Mouse (Mus musculus) hindbrain, embryonic 14.5 days (tissue): Measurements from ENCODE around the gene Jarid2. TPM values are rescaled to one million over a fixed set of nuclear protein-coding genes. Genes with fewer than 3 reads are reported as not detected.

Experiments
- ATAC-seq: fragments of 200-750 bp; cut with Nextera tagmentation; 2 replicates; pipeline ENCODE4 v1.8.0; 2017; ENCODE audit warnings: moderate number of reproducible peaks, mild to moderate bottlenecking, moderate TSS enrichment, moderate library complexity; ENCODE audit not compliant: low FRiP score
- DNase-seq: peaks from one replicate; pipeline ENCODE4 v3.0.0-alpha.2; 2015; ENCODE audit warnings: low spot score
- H3K27ac ChIP-seq: fragments of 300-500 bp; sonication (generic); 2 replicates; pipeline ENCODE4 v1.5.1; 2014; ENCODE audit warnings: mild to moderate bottlenecking, moderate library complexity
- H3K27me3 ChIP-seq: fragments of 300-500 bp; sonication (generic); 2 replicates; pipeline ENCODE4 v1.6.1; 2014; ENCODE audit warnings: mild to moderate bottlenecking, low read length, mixed read lengths; ENCODE audit not compliant: control insufficient read depth, insufficient read depth
- H3K36me3 ChIP-seq: fragments of 300-500 bp; sonication (generic); replicated peaks from 2 replicates; pipeline ENCODE4 v1.6.1; 2014; ENCODE audit not compliant: control insufficient read depth, insufficient read depth
- H3K4me1 ChIP-seq: fragments of 300-500 bp; sonication (generic); replicated peaks from 2 replicates; pipeline ENCODE4 v1.6.1; 2014; ENCODE audit warnings: antibody characterized with exemption, low read length, mixed read lengths; ENCODE audit not compliant: control insufficient read depth, insufficient read depth
- H3K4me2 ChIP-seq: fragments of 300-500 bp; sonication (generic); replicated peaks from 2 replicates; pipeline ENCODE4 v1.6.1; 2014; ENCODE audit warnings: mild to moderate bottlenecking, moderate library complexity
- H3K4me3 ChIP-seq: fragments of 300-500 bp; sonication (generic); replicated peaks from 2 replicates; pipeline ENCODE4 v1.5.1; 2014; ENCODE audit warnings: mild to moderate bottlenecking, low read length
- H3K9ac ChIP-seq: fragments of 300-500 bp; sonication (generic); 2 replicates; pipeline ENCODE4 v1.6.1; 2014
- H3K9me3 ChIP-seq: fragments of 300-500 bp; sonication (generic); 2 replicates; pipeline ENCODE4 v1.6.1; 2016; ENCODE audit warnings: low read length; ENCODE audit not compliant: control insufficient read depth
- WGBS: fragments of 180-500 bp; shearing (Covaris S2); extraction: QIAGEN DNeasy Blood & Tissue Kit; methylation state at CpG from one replicate; pipeline ENCODE4 v1.1.7; 2014; 5-methylcytosine and 5-hydroxymethylcytosine counted together
- polyA plus RNA-seq: library from polyadenylated mRNA; unstranded; fragments of >200 nt; fragmentation: Nextera tagmentation; extraction: Ambion mirVana; gene quantifications from 2 replicates; pipeline ENCODE4 v1.2.1, GENCODE M21; 2014

The Jarid2 gene
- polyA plus RNA-seq, 1 experiment from 2014 or later = 27.2 TPM

DNA sequence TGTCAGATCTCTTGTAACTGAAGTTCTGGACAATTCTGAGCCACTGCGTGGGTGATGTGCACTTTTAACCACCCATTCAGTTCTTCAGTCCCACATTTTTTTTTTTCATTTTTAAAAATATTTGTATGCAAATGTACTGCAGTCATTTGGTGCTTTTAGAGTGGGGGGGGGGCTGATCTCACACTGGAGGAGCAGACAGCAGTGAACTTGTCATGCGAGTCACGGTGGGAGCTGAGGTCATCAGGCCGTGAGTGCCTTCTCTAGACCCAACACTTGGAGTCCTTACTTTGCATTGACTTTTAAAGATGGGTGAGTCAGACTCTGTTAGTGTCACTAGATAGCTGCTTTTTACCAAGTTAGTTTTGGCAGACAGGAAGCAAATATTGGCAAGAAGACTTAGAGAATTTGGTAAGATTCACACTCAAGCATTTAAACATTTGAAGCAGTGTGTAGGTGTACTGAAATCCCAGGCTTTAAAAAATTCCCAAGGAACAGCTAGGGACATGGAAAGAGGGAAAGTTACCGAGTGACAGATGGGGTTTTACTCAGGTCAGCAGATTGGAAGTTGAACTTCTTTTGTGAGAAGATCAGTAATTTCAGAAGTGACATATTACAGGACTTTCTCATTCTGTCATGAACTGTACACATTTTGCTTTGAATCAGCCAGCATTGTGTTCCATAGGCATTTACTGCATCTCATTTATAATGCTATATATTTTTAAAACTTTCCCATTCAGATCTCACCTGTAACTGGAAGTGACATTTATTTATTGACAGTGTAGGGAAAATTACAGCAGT, 41.7 kb downstream of the Jarid2 start:
- no peak for ATAC-seq
- no peaks in the 10 kb centered on the region for H3K27me3 ChIP-seq
- no peak overlapping the region for H3K4me3 ChIP-seq
- H3K9ac ChIP-seq = no peak overlapping the region
- no peak overlapping the region for H3K4me2 ChIP-seq
- H3K4me1 ChIP-seq = no peaks in the 10 kb centered on the region; the same call in 1 of the 2 replicates
- no peaks in the 10 kb centered on the region for H3K9me3 ChIP-seq
- no peak for DNase-seq
- no peak overlapping the region for H3K27ac ChIP-seq
- 67% methylated on average over 5 of the region's 5 CpGs for WGBS
- H3K36me3 ChIP-seq = no peaks in the 10 kb centered on the region

DNA sequence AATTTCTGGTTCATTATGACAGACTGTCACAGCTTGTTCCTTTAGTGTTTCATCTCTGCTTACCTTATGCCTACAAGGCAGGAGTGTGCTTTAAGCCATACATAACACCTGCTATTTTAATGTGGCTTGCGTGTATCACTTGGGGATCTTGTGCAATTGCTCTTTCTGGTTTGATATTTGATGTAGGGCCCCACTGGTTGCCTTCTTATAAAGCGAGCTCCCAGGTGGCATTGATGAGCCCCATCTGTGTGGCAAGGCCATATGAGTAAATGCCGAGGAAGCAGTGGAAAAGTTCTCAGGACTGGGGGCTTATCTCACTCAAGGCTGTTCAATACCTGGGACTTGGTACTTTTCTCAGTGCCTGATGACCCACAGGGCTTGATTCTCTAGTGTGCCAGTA, 43.5 kb downstream of the Jarid2 start:
- ATAC-seq (no peak), DNase-seq (no peak)
- 88% methylated on average over 3 of the region's 3 CpGs for WGBS
- Histone ChIP-seq H3K27me3 (no peaks in the 10 kb centered on the region), H3K4me3 (no peak overlapping the region), H3K27ac (no peak overlapping the region), H3K4me1 (no peaks in the 10 kb centered on the region; the same call in 1 of the 2 replicates), H3K36me3 (no peaks in the 10 kb centered on the region), H3K4me2 (no peak overlapping the region), H3K9ac (no peak overlapping the region), H3K9me3 (no peaks in the 10 kb centered on the region)

DNA sequence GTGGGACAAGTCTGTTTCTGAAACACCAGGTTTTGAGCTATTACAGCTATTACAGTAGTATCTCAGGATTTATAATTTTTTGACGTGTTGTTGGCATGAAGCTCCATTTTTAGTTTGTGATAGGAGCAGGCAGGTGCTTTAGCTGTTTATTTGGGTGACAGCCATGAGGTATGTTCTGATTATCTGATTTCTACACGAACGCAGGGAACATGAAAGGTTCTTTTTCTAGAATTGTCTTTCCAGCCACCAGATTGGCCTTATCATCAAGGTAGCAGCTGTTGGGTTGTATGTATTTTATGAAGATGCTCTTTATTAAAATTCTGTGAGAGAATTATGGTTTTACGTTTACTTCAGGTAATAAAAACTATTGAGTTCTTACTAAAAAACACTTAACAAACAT, 45.1 kb downstream of the Jarid2 start:
- no peak overlapping the region for H3K9ac ChIP-seq
- H3K9me3 ChIP-seq = no peaks in the 10 kb centered on the region
- WGBS = 93% methylated on average over 4 of the region's 4 CpGs

GRCm38 (mm10) chr13:44775396-44775795, 46.1 kb downstream of the Jarid2 start:
- H3K27ac ChIP-seq = no peak overlapping the region
- H3K4me2 ChIP-seq = no peak overlapping the region
- DNase-seq (no peak), ATAC-seq (no peak)
- no peak overlapping the region for H3K4me3 ChIP-seq
- WGBS = 91% methylated on average over 3 of the region's 3 CpGs
- H3K27me3 ChIP-seq = no peaks in the 10 kb centered on the region
- H3K9me3 ChIP-seq = no peaks in the 10 kb centered on the region
- no peaks in the 10 kb centered on the region for H3K4me1 ChIP-seq
- no peaks in the 10 kb centered on the region for H3K36me3 ChIP-seq
- no peak overlapping the region for H3K9ac ChIP-seq

More for the DNA sequence above, 45.1 kb downstream of the Jarid2 start:
- no peaks in the 10 kb centered on the region for H3K27me3 ChIP-seq
- H3K4me2 ChIP-seq = no peak overlapping the region
- no peak overlapping the region for H3K27ac ChIP-seq
- H3K4me3 ChIP-seq = no peak overlapping the region
- DNase-seq = no peak
- H3K36me3 ChIP-seq = no peaks in the 10 kb centered on the region
- no peak for ATAC-seq
- H3K4me1 ChIP-seq = no peaks in the 10 kb centered on the region

GRCm38 (mm10) chr13:44780506-44780905, 51.2 kb downstream of the Jarid2 start:
- ATAC-seq (no peak), DNase-seq (no peak)
- H3K36me3 ChIP-seq = no peaks in the 10 kb centered on the region
- H3K9ac ChIP-seq = no peak overlapping the region
- no peaks in the 10 kb centered on the region for H3K27me3 ChIP-seq
- H3K9me3 ChIP-seq = no peaks in the 10 kb centered on the region
- no peak overlapping the region for H3K4me2 ChIP-seq
- H3K27ac ChIP-seq = no peak overlapping the region
- no peaks in the 10 kb centered on the region for H3K4me1 ChIP-seq
- WGBS = 83% methylated on average over 1 of the region's 1 CpGs
- no peak overlapping the region for H3K4me3 ChIP-seq

DNA sequence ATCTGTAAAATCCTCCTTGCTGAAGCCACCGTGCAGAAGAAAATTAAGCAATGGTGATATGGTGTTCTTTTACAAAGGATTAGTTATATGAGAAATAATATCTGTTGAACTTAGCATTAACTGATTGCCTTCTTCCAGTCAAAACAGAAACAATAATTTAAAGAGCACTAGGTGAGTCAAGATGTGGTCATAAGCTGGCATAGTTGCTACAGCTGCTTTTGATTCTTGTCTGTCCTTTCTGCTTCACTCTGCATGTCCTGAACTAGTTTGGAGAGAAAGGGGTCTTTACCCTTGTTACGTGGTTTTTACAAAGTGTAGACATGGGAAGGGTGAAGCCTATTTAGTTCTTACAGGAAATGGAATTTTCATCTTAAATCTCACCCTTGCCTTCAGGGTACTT, 51.9 kb downstream of the Jarid2 start:
- H3K9ac ChIP-seq = no peak overlapping the region
- ATAC-seq (no peak), DNase-seq (no peak)
- H3K4me2 ChIP-seq = no peak overlapping the region
- H3K27ac ChIP-seq = no peak overlapping the region
- H3K36me3 ChIP-seq = no peaks in the 10 kb centered on the region
- H3K9me3 ChIP-seq = no peaks in the 10 kb centered on the region
- no peaks in the 10 kb centered on the region for H3K27me3 ChIP-seq
- WGBS = 85% methylated on average over 2 of the region's 2 CpGs
- no peaks in the 10 kb centered on the region for H3K4me1 ChIP-seq
- no peak overlapping the region for H3K4me3 ChIP-seq

DNA sequence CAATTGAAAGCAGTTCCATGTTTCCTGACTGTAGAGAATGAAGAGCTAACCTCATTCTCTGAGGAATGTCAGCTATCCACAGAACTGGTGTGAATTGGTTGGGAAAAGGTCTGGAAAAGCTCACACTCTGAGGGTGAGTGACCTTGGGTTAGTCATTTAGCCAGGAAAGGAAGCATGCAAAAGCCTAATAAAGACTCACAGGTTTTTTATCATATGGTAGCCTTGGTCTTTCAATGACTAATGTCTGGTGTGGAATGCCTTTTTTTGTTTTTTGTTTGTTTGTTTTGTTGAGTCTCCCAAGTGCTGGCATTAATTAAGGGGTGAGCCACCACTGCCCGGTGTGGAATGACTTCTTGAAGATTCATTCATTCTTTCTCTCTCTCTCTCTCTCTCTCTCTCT, 55.3 kb downstream of the Jarid2 start:
- DNase-seq (no peak), ATAC-seq (no peak)
- Histone ChIP-seq H3K4me2 (no peak overlapping the region), H3K9ac (no peak overlapping the region), H3K36me3 (no peaks in the 10 kb centered on the region), H3K4me3 (no peak overlapping the region), H3K27me3 (no peaks in the 10 kb centered on the region), H3K27ac (no peak overlapping the region), H3K9me3 (no peaks in the 10 kb centered on the region), H3K4me1 (0 out of 2 replicates have a peak, but pooled peaks cover 4% of the 10 kb centered on the region)
- WGBS = 70% methylated on average over 1 of the region's 1 CpGs

DNA sequence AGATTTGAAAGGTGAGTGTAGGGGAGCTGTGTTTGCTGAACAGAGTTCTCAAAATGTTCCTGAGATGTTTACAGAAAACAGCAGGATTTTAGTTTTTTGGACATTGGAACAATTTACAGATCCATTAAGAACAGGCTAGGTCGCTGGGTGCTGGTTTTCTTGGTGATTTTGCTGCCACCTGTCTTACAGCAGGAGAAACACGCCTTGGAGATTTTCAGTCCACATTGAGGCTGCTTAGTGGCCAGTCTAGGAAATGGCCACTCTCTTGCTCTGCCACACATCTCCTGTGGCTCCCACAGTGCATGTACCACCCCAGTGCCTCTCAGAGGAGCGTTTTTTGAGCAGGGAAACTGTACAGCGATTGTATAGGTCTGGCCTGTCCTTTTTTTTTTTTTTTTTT, 57.0 kb downstream of the Jarid2 start:
- DNase-seq (peak; percentile 76), ATAC-seq (no peak)
- H3K4me1 ChIP-seq = 0 out of 2 replicates have a peak, but pooled peaks cover 4% of the 10 kb centered on the region
- no peaks in the 10 kb centered on the region for H3K27me3 ChIP-seq
- WGBS = 23% methylated on average over 4 of the region's 4 CpGs
- no peaks in the 10 kb centered on the region for H3K36me3 ChIP-seq
- no peak overlapping the region for H3K9ac ChIP-seq
- no peaks in the 10 kb centered on the region for H3K9me3 ChIP-seq
- no peak overlapping the region for H3K4me2 ChIP-seq
- H3K27ac ChIP-seq = 0 out of 2 replicates have a peak overlapping the region, but pooled peaks have one; percentile 14
- H3K4me3 ChIP-seq = no peak overlapping the region

DNA sequence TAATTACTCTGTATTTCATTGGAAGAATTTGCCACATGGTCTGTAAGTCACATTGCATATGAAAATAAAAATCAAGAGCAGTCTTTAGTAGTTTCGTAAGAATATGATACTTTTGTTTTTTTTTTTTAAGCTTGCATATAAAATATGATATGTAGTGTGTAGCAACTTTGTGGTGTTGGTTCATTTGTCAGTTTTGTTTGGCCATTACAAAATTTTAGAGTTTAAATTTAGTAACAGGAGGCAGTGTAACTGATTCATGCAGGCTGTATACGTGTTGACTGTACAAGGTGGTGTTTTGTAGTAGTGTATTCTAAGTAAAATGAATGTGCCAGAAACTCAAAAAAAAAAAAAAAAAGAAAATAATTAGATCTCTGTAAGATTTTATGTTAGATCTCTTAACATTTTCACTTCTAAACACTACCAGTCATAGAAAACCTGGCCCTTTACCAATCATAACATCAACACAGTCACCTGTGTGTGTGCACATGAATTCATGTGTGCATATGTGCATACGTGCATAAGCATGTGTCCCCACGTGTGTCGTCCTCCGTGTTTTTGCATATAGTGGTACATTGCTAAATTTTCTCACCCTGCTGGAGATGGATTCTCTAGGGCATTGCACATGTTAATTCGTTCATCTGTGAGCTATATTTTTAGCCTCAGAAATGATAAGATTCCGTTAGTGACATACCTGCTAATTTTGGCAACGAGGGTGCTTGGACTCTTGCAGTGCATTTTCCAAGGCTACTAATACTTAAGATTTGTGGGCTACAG, 59.3 kb downstream of the Jarid2 start:
- Histone ChIP-seq H3K9me3 (no peaks in the 10 kb centered on the region), H3K4me2 (no peak overlapping the region), H3K4me1 (0 out of 2 replicates have a peak, but pooled peaks cover 4% of the 10 kb centered on the region), H3K4me3 (no peak overlapping the region), H3K27me3 (no peaks in the 10 kb centered on the region), H3K36me3 (no peaks in the 10 kb centered on the region), H3K27ac (no peak overlapping the region), H3K9ac (no peak overlapping the region)
- WGBS = 88% methylated on average over 9 of the region's 9 CpGs
- ATAC-seq = no peak
- no peak for DNase-seq
